Mouse (Mus musculus): ENCODE measurements at regions not wholly inside any gene's neighbourhood (a gene's known extent, or its start where the extent isn't known, plus 50 kb on each side); places are given as distances from the start of the nearest gene placed in this dataset.

GRCm38 (mm10) chr2:143133931-143134330 lies 55.7 kb downstream of the Otor start:
- DNase-seq (ENCODE audit: low spot score), result no peak

GRCm38 (mm10) chr2:143149189-143149588 lies 70.9 kb downstream of the Otor start:
- no peak for DNase-seq (ENCODE audit: low spot score)

GRCm38 (mm10) chr2:143164081-143164984 lies 86.1 kb downstream of the Otor start:
- no peak for DNase-seq (ENCODE audit: low spot score)

GRCm38 (mm10) chr2:143166771-143167170 lies 88.5 kb downstream of the Otor start:
- no peak for DNase-seq (ENCODE audit: low spot score)

GRCm38 (mm10) chr2:143170648-143171047 lies 92.4 kb downstream of the Otor start:
- no peak for DNase-seq (ENCODE audit: low spot score)

GRCm38 (mm10) chr2:143184614-143185013 lies 106.3 kb downstream of the Otor start:
- DNase-seq (ENCODE audit: low spot score), result no peak

- DNase-seq (ENCODE audit: low spot score), result no peak
Measured at GRCm38 (mm10) chr2:143192256-143193164, 114.2 kb downstream of the Otor start.

GRCm38 (mm10) chr2:143193165-143193551 lies 114.9 kb downstream of the Otor start:
- no peak for DNase-seq (ENCODE audit: low spot score)

- no peak for DNase-seq (ENCODE audit: low spot score)
Measured at GRCm38 (mm10) chr2:143199583-143200249, 121.4 kb downstream of the Otor start.

- DNase-seq (ENCODE audit: low spot score), result no peak
Measured at GRCm38 (mm10) chr2:143206053-143206452, 127.8 kb downstream of the Otor start.

- no peak for DNase-seq (ENCODE audit: low spot score)
Measured at GRCm38 (mm10) chr2:143207191-143207590, 128.9 kb downstream of the Otor start.

GRCm38 (mm10) chr2:143217251-143217650 lies 139.0 kb downstream of the Otor start:
- DNase-seq (ENCODE audit: low spot score), result no peak

GRCm38 (mm10) chr2:143217760-143218358 lies 139.6 kb downstream of the Otor start:
- peak; percentile 66 for DNase-seq (ENCODE audit: low spot score)

GRCm38 (mm10) chr2:143222326-143222725 lies 144.1 kb downstream of the Otor start:
- DNase-seq (ENCODE audit: low spot score), result no peak

- DNase-seq (ENCODE audit: low spot score), result no peak
Measured at GRCm38 (mm10) chr2:143224410-143225130, 146.3 kb downstream of the Otor start.

- DNase-seq (ENCODE audit: low spot score), result no peak
Measured at GRCm38 (mm10) chr2:143233795-143234194, 155.5 kb downstream of the Otor start.

- DNase-seq (ENCODE audit: low spot score), result no peak
Measured at GRCm38 (mm10) chr2:143240274-143240673, 162.0 kb downstream of the Otor start.

GRCm38 (mm10) chr2:143243741-143244140 lies 165.5 kb downstream of the Otor start:
- no peak for DNase-seq (ENCODE audit: low spot score)

- no peak for DNase-seq (ENCODE audit: low spot score)
Measured at GRCm38 (mm10) chr2:143246131-143246665, 167.9 kb downstream of the Otor start.

- DNase-seq (ENCODE audit: low spot score), result no peak
Measured at GRCm38 (mm10) chr2:143269026-143269425, 190.8 kb downstream of the Otor start.

- no peak for DNase-seq (ENCODE audit: low spot score)
Measured at GRCm38 (mm10) chr2:143270826-143271225, 192.6 kb downstream of the Otor start.
